Mouse (Mus musculus) adrenal gland, adult 10 weeks (tissue): ENCODE data around the gene Prss50. TPM values are rescaled to one million over a fixed set of nuclear protein-coding genes. Genes with fewer than 3 reads are reported as not detected.

Source experiments
- polyA plus RNA-seq: library from polyadenylated mRNA; stranded (reverse); fragments of 350-450 nt; fragmentation: Illumina TruSeq; extraction: RNeasy Lipid Tissue Mini Kit (QIAGEN cat#74804); gene quantifications from one replicate; pipeline ENCODE4 v1.2.3, GENCODE M21; 2014; ENCODE audit warnings: low read depth, low replicate concordance

The Prss50 gene
- not detected for polyA plus RNA-seq

GRCm38 (mm10) chr9:110857781-110858472, at the start of gene Prss50:
TSS of gene Prss50 (plus strand) at chr9:110857967.

DNA sequence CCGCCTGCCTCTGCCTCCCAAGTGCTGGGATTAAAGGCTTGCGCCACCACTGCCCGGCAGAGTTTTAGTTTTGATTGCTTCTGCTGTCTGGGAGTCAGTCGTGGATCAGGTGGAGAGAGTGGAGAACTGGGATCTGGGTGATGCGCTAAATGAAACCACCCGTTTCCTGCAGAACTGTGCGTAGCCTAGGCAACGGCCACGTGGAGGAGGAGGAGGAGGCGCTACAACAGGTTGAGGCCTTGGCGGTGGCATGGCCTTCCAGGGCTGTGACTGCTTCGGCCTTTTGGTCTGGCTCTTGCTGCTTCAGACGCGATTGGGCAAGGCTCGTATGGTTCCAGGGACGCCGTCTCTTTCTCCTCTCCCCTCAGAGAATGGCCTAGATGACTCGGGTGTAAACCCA, 44.0 kb upstream of the Prss50 start, which contains the start of gene Prss44:
Prss44 (plus strand) TSS at position 206 of the 400 bp plus-strand sequence.

GRCm38 (mm10) chr9:110826390-110826789, 31.4 kb upstream of the Prss50 start, which contains the start of gene Prss43:
TSS of gene Prss43 (plus strand) at chr9:110826690.

DNA sequence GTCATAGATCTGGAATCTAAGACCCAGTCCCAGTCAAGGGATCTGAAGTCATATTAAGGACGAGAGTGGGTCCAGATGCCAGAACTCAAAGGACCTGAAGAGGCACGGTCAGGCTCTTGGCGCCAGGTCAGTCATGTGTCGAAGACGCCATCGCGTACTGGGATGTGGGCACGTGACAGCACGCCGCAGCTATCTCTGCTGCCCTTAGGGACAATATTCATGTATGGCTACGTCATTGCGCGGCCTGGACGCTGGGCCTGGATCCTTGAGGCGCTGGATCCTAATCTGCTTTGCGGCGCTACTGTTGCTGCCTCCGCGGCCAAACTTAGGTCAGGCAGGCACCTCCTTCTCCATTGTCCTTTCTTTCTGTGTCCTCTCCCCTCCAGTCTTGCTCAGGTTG, 23.4 kb upstream of the Prss50 start, which contains the start of gene Prss45:
Prss45 (plus strand) TSS at position 178 of the 400 bp plus-strand sequence.

GRCm38 (mm10) chr9:110844206-110844605, 13.6 kb upstream of the Prss50 start, which contains the start of gene Prss46:
TSS of gene Prss46 (plus strand) at chr9:110844506.

DNA sequence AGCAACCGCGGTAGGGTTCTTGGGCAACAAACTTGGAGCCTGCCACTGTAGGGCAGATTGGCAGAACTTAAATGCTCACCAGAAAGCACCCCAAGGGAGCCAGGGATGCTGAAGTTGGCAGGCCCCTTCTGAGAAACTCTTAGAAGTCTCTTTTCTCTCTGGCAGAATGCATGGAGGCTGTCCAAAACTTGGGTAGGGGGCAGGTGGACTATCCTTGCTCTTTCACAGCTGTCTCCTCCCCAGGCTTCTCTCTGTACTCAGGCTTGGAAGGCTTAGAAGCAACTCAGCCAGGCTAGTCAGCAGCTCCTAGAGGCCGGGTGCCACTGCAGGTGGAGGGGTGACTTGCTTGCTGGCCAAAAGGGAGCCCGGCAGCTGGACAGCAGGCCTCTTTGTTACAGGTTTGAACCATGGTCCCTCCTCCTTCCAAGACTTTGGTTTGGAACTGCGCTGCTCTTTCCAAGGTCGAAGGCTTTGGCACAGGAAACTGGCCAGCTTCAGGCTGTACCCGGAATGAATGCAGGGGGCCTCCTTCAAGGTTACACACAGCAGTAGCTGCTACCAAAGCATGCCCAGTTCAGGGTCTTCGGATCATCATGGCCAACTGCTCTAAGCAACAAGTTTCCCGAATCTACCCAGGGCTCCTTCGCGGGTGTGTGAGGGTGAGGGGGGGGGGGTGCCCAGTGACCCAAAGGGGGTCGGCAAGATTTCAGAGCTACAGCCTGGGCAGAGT, 21.6 kb downstream of the Prss50 start, which contains the start of gene Als2cl:
Als2cl (plus strand) TSS at position 680 of the 730 bp plus-strand sequence.

GRCm38 (mm10) chr9:110879998-110880561, 22.3 kb downstream of the Prss50 start, which contains the start of gene Tmie:
TSS of gene Tmie (minus strand) at chr9:110880113.

Other genes with a start within 250 kb of the Prss50 start
- gene Nradd, start 233.5 kb upstream of the Prss50 start, polyA plus RNA-seq = 0.82 TPM
- not detected for gene Nbeal2, start 203.8 kb upstream of the Prss50 start, polyA plus RNA-seq
- gene Ccdc12, start 201.5 kb upstream of the Prss50 start, polyA plus RNA-seq = not detected
- gene Myl3, start 116.1 kb upstream of the Prss50 start, polyA plus RNA-seq = not detected
- not detected for gene Pth1r, start 110.8 kb upstream of the Prss50 start, polyA plus RNA-seq
- not detected for gene Prss42, start 59.8 kb upstream of the Prss50 start, polyA plus RNA-seq
- gene Prss44, start 44.0 kb upstream of the Prss50 start, polyA plus RNA-seq = not detected
- not detected for gene Prss43, start 31.3 kb upstream of the Prss50 start, polyA plus RNA-seq
- not detected for gene Prss45, start 23.4 kb upstream of the Prss50 start, polyA plus RNA-seq
- gene Prss46, start 13.5 kb upstream of the Prss50 start, polyA plus RNA-seq = not detected
- 2.3 TPM for gene Als2cl, start 21.9 kb downstream of the Prss50 start, polyA plus RNA-seq
- gene Tmie, start 22.1 kb downstream of the Prss50 start, polyA plus RNA-seq = 0.87 TPM
- gene Fam240a, start 58.9 kb downstream of the Prss50 start, polyA plus RNA-seq = not detected
- 0.41 TPM for gene Tdgf1, start 88.2 kb downstream of the Prss50 start, polyA plus RNA-seq
- 36.4 TPM for gene Lrrc2, start 93.6 kb downstream of the Prss50 start, polyA plus RNA-seq
- 3.6 TPM for gene Rtp3, start 132.6 kb downstream of the Prss50 start, polyA plus RNA-seq
- 4.1 TPM for gene Ltf, start 161.3 kb downstream of the Prss50 start, polyA plus RNA-seq
- gene Ccrl2, start 199.6 kb downstream of the Prss50 start, polyA plus RNA-seq = 3.4 TPM